Mouse (Mus musculus): ENCODE measurements around the gene Efnb2. TPM values are rescaled to one million over a fixed set of nuclear protein-coding genes. Genes with fewer than 3 reads are reported as not detected.

Efnb2 gene
- polyA plus RNA-seq, 1 experiment from 2014 or later: 8.7 TPM

- 57% methylated on average over 2 of the region's 2 CpGs for WGBS
- Histone ChIP-seq H3K36me3 (ENCODE audit: control insufficient read depth, insufficient read depth, low read length) (peaks cover 6% of the 10 kb centered on the region), H3K4me2 (ENCODE audit: low read depth, low read length) (no peak overlapping the region)
Measured at GRCm38 (mm10) chr8:8685517-8685916, 24.5 kb upstream of the Efnb2 start.

DNA sequence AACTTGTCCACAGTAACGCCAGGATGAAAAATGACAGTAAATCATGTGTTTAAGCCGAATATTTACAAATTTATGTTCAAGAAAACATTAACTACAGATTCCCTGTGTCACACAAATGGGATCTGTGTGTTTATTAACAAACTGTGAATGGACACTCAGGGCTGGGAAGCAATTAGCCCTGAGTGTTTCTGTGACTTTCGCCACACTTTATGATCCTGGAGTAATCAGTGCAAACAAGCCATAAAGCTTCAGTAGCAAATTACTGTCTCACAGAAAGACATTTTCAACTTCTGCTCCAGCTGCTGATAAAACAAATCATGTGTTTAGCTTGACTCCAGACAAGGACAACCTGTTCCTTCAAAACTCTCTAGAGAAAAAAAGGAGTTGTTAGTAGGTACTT is 21.7 kb upstream of the Efnb2 start:
- ATAC-seq (ENCODE audit: insufficient read depth, low FRiP score): no peak
- no peak overlapping the region for H3K4me2 ChIP-seq (ENCODE audit: low read depth, low read length)
- H3K27me3 ChIP-seq (ENCODE audit: control insufficient read depth, insufficient read depth, low read length): no peaks in the 10 kb centered on the region
- no peak overlapping the region for H3K27ac ChIP-seq (ENCODE audit: low read length)
- WGBS: 56% methylated on average over 3 of the region's 3 CpGs
- no peaks in the 10 kb centered on the region for H3K9me3 ChIP-seq (replicated peaks; ENCODE audit: control insufficient read depth, low read length)
- H3K36me3 ChIP-seq (ENCODE audit: control insufficient read depth, insufficient read depth, low read length): peaks cover 15% of the 10 kb centered on the region
- H3K4me1 ChIP-seq (ENCODE audit: control insufficient read depth, insufficient read depth, low read length): peaks cover 17% of the 10 kb centered on the region
- no peak overlapping the region for H3K4me3 ChIP-seq (replicated peaks; ENCODE audit: low read length)
- no peak overlapping the region for H3K9ac ChIP-seq (ENCODE audit: low read length)

More at GRCm38 (mm10) chr8:8685517-8685916, 24.5 kb upstream of the Efnb2 start:
- H3K9ac ChIP-seq (ENCODE audit: low read length): no peak overlapping the region
- H3K4me1 ChIP-seq (ENCODE audit: control insufficient read depth, insufficient read depth, low read length): peaks cover 33% of the 10 kb centered on the region
- H3K27me3 ChIP-seq (ENCODE audit: control insufficient read depth, insufficient read depth, low read length): no peaks in the 10 kb centered on the region
- no peak overlapping the region for H3K27ac ChIP-seq (ENCODE audit: low read length)
- ATAC-seq (ENCODE audit: insufficient read depth, low FRiP score): no peak
- no peaks in the 10 kb centered on the region for H3K9me3 ChIP-seq (replicated peaks; ENCODE audit: control insufficient read depth, low read length)
- no peak overlapping the region for H3K4me3 ChIP-seq (replicated peaks; ENCODE audit: low read length)

DNA sequence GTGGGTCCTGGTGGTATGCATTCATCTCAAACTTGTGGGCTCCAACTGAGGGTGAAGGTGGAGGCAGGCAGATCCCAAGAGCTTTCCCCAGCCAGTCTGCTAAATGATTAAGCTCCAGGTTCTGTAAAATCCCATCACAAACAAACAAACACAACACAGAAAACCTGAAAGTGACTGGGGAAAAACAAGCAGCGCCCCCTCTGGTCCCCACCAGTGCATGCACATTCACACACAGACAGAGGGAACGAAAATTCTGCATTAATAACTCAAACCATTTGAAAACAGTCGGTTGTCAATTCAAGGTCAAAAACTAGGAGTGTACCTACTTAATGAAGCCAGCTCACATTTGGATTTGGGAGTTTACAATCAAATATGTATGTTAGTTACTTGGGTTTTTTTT is 17.2 kb upstream of the Efnb2 start:
- no peak for ATAC-seq (ENCODE audit: insufficient read depth, low FRiP score)
- Histone ChIP-seq H3K4me2 (ENCODE audit: low read depth, low read length) (no peak overlapping the region), H3K4me3 (replicated peaks; ENCODE audit: low read length) (no peak overlapping the region), H3K27me3 (ENCODE audit: control insufficient read depth, insufficient read depth, low read length) (no peaks in the 10 kb centered on the region), H3K9me3 (replicated peaks; ENCODE audit: control insufficient read depth, low read length) (no peaks in the 10 kb centered on the region), H3K4me1 (ENCODE audit: control insufficient read depth, insufficient read depth, low read length) (no peaks in the 10 kb centered on the region), H3K27ac (ENCODE audit: low read length) (no peak overlapping the region), H3K36me3 (ENCODE audit: control insufficient read depth, insufficient read depth, low read length) (peaks cover 21% of the 10 kb centered on the region), H3K9ac (ENCODE audit: low read length) (no peak overlapping the region)
- WGBS: 82% methylated on average over 3 of the region's 3 CpGs

DNA sequence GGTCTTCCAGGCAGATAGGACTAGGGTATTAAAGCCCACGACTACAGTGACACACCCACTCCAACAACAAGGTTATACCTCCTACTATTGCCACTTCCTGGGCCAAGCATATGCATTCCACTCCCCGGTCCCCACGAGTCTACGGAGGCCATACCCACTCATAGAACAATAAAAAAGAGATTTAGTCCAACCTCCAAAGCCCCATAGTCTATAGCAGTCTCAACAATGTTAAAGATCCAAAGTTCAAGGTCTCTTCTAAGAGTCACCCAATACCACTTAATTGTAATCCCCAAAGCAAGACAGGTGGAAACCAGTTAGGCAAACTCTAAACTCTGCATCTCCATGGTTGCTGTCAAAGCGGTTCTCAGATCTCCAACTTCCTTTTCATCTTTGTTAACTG is 13.8 kb upstream of the Efnb2 start:
- H3K27me3 ChIP-seq (ENCODE audit: control insufficient read depth, insufficient read depth, low read length): no peaks in the 10 kb centered on the region
- H3K4me2 ChIP-seq (ENCODE audit: low read depth, low read length): no peak overlapping the region
- no peak overlapping the region for H3K9ac ChIP-seq (ENCODE audit: low read length)
- H3K4me1 ChIP-seq (ENCODE audit: control insufficient read depth, insufficient read depth, low read length): no peaks in the 10 kb centered on the region
- peaks cover 15% of the 10 kb centered on the region for H3K36me3 ChIP-seq (ENCODE audit: control insufficient read depth, insufficient read depth, low read length)
- 83% methylated on average over 5 of the region's 5 CpGs for WGBS
- no peak for ATAC-seq (ENCODE audit: insufficient read depth, low FRiP score)
- no peak overlapping the region for H3K4me3 ChIP-seq (replicated peaks; ENCODE audit: low read length)
- H3K9me3 ChIP-seq (replicated peaks; ENCODE audit: control insufficient read depth, low read length): no peaks in the 10 kb centered on the region
- H3K27ac ChIP-seq (ENCODE audit: low read length): no peak overlapping the region

DNA sequence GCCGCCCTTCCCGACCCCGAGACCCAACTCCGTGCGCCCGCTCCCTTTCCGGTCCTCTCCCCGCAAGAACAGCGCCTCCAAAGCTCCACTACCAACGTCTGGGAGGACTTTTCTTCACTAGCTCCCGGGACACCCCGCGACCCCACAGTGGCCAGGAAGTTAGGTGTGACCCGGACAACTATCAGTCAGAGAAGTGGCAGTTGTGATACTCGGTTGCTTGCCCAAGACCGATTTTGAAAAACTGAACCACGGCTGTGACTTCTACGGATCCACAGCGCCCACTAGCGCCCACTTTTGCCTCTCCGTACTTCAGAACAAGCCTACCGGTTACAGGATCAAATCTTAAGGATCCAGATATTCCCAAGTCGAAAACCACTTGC is 707 bp upstream of the Efnb2 start:
- H3K4me2 ChIP-seq (ENCODE audit: low read depth, low read length): peak overlapping the region; percentile 89
- ATAC-seq (ENCODE audit: insufficient read depth, low FRiP score): peak; percentile 11; the same call in 1 of the 2 replicates
- no peaks in the 10 kb centered on the region for H3K27me3 ChIP-seq (ENCODE audit: control insufficient read depth, insufficient read depth, low read length)
- H3K27ac ChIP-seq (ENCODE audit: low read length): peak overlapping the region; percentile 83
- peak overlapping the region; percentile 77 for H3K9ac ChIP-seq (ENCODE audit: low read length)
- peak overlapping the region; percentile 90 for H3K4me3 ChIP-seq (replicated peaks; ENCODE audit: low read length)
- under 1% methylated on average over 23 of the region's 23 CpGs for WGBS
- peaks cover 5% of the 10 kb centered on the region; the same call in 1 of the 2 replicates for H3K4me1 ChIP-seq (ENCODE audit: control insufficient read depth, insufficient read depth, low read length)
- no peaks in the 10 kb centered on the region for H3K36me3 ChIP-seq (ENCODE audit: control insufficient read depth, insufficient read depth, low read length)
- H3K9me3 ChIP-seq (replicated peaks; ENCODE audit: control insufficient read depth, low read length): no peaks in the 10 kb centered on the region

- Histone ChIP-seq H3K36me3 (ENCODE audit: control insufficient read depth, insufficient read depth, low read length) (no peaks in the 10 kb centered on the region), H3K9me3 (replicated peaks; ENCODE audit: control insufficient read depth, low read length) (no peaks in the 10 kb centered on the region), H3K4me2 (ENCODE audit: low read depth, low read length) (peak overlapping the region; percentile 89), H3K4me3 (replicated peaks; ENCODE audit: low read length) (peak overlapping the region; percentile 90), H3K9ac (ENCODE audit: low read length) (peak overlapping the region; percentile 92), H3K27ac (ENCODE audit: low read length) (peak overlapping the region; percentile 61), H3K4me1 (ENCODE audit: control insufficient read depth, insufficient read depth, low read length) (peaks cover 13% of the 10 kb centered on the region; the same call in 1 of the 2 replicates), H3K27me3 (ENCODE audit: control insufficient read depth, insufficient read depth, low read length) (no peaks in the 10 kb centered on the region)
- under 1% methylated on average over 87 of the region's 88 CpGs for WGBS
- ATAC-seq (ENCODE audit: insufficient read depth, low FRiP score): peak; percentile 22
Measured at GRCm38 (mm10) chr8:8660307-8661098, 539 bp downstream of the Efnb2 start.

- Histone ChIP-seq H3K9ac (ENCODE audit: low read length) (peak overlapping the region; percentile 92), H3K4me3 (replicated peaks; ENCODE audit: low read length) (peak overlapping the region; percentile 90), H3K4me1 (ENCODE audit: control insufficient read depth, insufficient read depth, low read length) (peaks cover 13% of the 10 kb centered on the region), H3K36me3 (ENCODE audit: control insufficient read depth, insufficient read depth, low read length) (no peaks in the 10 kb centered on the region), H3K27ac (ENCODE audit: low read length) (peak overlapping the region; percentile 61), H3K9me3 (replicated peaks; ENCODE audit: control insufficient read depth, low read length) (no peaks in the 10 kb centered on the region), H3K4me2 (ENCODE audit: low read depth, low read length) (peak overlapping the region; percentile 89), H3K27me3 (ENCODE audit: control insufficient read depth, insufficient read depth, low read length) (no peaks in the 10 kb centered on the region)
- WGBS: 1% methylated on average over 53 of the region's 53 CpGs
- ATAC-seq (ENCODE audit: insufficient read depth, low FRiP score): no peak
Measured at GRCm38 (mm10) chr8:8659503-8660306, 1.3 kb downstream of the Efnb2 start.

DNA sequence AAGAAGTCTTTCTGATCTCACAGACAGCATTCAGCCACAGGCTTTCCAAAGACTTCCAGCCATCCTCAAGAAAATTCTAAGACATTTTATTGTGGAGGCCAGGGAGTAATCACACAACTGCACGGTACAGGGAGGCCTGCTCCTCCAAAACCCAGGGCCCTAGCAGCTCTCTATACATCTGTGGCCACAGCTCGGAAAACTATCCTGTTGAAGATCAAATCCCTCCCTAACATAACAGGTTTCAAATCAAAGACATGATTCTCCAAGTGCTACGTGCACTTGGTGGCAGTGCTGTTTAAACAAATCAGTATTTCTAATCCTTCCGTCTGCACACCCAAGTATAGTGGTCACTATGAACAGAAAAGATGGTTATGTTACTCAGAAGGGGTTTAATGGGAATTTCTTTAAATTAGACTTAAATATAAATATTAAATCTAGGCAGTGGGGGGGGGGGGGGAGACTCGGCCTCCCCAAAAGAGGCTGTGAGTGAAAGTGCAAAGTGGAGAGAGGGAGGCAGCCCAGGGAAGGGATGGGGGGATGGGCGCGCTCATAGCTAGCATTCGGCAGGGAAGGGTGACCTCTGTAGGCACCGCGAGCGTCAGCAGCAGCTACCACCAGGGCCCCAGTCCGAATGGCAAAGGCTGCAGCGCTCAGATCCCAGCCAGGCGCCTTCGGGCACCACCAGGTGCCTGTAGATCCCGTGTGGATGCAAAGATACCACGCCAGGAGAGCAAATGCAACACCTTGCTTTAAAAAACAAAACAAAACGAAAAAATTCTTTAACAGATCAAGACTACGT is 2.4 kb downstream of the Efnb2 start:
- ATAC-seq (ENCODE audit: insufficient read depth, low FRiP score): peak; percentile 71
- H3K4me2 ChIP-seq (ENCODE audit: low read depth, low read length): peak overlapping the region; percentile 89
- H3K9ac ChIP-seq (ENCODE audit: low read length): peak overlapping the region; percentile 92
- H3K4me3 ChIP-seq (replicated peaks; ENCODE audit: low read length): peak overlapping the region; percentile 90
- peaks cover 24% of the 10 kb centered on the region for H3K4me1 ChIP-seq (ENCODE audit: control insufficient read depth, insufficient read depth, low read length)
- peak overlapping the region; percentile 68; the same call in 1 of the 2 replicates for H3K27ac ChIP-seq (ENCODE audit: low read length)
- H3K36me3 ChIP-seq (ENCODE audit: control insufficient read depth, insufficient read depth, low read length): no peaks in the 10 kb centered on the region
- no peaks in the 10 kb centered on the region for H3K27me3 ChIP-seq (ENCODE audit: control insufficient read depth, insufficient read depth, low read length)
- H3K9me3 ChIP-seq (replicated peaks; ENCODE audit: control insufficient read depth, low read length): no peaks in the 10 kb centered on the region
- 5% methylated on average over 19 of the region's 19 CpGs for WGBS

Data from stomach, embryonic 16.5 days (tissue).